Mouse (Mus musculus): ENCODE data around the gene Ciz1.

DNA sequence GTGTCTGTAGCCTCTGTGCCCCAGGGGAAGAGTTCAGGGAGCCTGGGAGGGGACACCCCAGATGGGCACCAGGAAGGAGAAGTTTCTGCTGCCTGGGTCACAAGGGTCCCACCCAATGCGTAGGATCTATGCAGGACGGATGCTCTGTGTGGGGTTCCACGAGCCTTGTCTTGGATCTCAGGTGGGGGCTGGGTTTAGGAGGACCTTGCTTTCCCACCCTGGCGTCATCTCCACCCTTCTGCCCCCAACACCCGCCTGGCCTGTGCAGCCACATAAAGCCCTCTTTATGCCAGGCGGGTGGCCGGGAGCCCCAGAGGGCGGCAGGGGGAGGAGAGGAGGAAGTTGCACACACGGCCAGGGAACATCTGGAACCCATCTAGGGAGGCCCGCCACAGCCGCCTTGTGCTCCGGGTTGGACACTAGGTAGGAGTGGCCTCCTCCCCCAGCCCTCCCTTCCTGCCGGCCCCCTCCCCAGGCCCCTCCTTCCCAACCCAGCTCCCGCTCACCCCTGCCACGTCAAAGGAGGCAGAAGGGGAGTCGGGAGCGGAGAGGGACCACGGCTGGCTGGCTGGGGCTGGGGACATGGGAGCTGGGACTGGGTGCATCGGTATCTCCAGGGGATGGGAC, 34.2 kb upstream of the Ciz1 start:
- TF ChIP-seq CTCF (IDR thresholded peaks at IDR 0.05; ENCODE audit: borderline replicate concordance, insufficient read depth, low read length) (no peak), POLR2A (IDR thresholded peaks at IDR 0.05; ENCODE audit: low read depth, low read length) (peak; percentile 97)

Measured in embryonic fibroblast, embryonic 13.5 days (primary cell).